Mouse (Mus musculus) cerebellum, adult 8-10 months (tissue): ENCODE data around the gene H2-DMb2.

Source experiments
- DNase-seq: peaks from one replicate; pipeline ENCODE4 v3.0.0; 2022

The H2-DMb2 gene

GRCm38 (mm10) chr17:34186885-34187260 lies 43.8 kb downstream of the H2-DMb2 start:
- no peak for DNase-seq

DNA sequence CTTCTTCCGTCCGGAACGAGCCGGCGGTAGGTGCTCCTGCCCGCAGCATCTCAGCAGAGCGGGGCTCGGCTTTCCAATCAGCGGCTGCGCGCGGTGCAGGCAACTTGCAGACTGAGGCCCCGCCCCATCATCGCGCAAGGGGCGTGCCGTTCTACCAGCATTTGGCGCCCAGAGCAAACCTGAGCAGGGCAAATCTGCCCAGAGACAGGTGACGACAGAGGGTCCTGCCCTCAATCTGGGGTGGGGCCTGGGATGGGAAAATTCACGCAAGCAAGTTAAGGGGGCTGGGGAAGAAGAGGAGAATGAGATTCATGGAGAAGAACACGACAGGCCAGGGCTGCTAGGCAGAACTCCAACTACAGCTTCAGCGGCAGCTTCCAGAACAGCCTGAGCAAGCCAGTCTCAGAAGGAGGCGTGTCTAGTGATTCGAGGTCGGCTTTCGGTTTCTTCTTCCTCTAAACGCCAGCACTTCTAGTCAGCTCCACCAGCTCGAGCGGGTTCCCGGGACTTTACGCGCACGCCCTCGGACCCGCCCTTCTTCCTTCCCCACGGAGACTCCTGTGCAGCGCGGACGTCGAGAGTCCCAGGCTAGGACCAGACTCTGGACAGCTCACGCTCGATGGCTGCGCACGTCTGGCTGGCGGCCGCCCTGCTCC lies 44.3 kb downstream of the H2-DMb2 start, which contains the start of the genes Tap1 and Psmb9:
Gene Tap1, plus strand, starts transcription at position 293 of the 656 bp plus-strand sequence.
Gene Psmb9, minus strand, starts transcription at position 504 of the 656 bp plus-strand sequence.
- DNase-seq = peak; percentile 83

GRCm38 (mm10) chr17:34188010-34188409 lies 44.9 kb downstream of the H2-DMb2 start:
- no peak for DNase-seq

DNA sequence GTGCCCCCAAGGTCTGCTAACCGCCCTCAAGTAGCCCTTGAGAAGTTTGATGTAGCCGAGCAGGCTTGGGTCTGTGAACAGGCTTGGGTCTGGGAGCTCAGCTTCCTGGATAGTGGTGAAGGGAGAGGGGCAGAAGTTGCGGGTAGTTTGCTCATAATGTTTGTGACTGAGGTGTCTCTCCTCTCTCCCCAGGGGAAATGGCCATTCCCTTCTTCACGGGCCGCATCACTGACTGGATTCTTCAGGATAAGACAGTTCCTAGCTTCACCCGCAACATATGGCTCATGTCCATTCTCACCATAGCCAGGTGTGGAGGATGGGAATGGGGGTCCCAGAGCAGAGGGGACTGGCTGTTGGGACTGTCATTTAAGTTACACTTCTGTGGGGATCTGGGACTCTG lies 45.9 kb downstream of the H2-DMb2 start:
- DNase-seq = no peak

- no peak for DNase-seq
These were observed 49.7 kb downstream of the H2-DMb2 start for GRCm38 (mm10) chr17:34192852-34193251.

DNA sequence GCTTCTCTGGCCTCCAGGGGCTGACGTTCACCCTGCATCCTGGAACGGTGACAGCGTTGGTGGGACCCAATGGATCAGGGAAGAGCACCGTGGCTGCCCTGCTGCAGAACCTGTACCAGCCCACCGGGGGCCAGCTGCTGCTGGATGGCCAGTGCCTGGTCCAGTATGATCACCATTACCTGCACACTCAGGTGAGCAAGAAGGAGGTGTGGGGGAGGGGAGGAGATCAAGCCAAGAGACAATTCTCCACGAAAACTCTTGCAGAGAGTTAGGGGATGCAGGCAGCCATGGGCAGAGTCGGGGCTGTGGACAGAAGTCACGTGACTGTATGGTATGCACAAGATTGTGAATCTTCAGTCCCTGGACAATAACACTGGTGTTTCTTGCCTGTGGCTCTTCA lies 50.4 kb downstream of the H2-DMb2 start:
- no peak for DNase-seq

DNA sequence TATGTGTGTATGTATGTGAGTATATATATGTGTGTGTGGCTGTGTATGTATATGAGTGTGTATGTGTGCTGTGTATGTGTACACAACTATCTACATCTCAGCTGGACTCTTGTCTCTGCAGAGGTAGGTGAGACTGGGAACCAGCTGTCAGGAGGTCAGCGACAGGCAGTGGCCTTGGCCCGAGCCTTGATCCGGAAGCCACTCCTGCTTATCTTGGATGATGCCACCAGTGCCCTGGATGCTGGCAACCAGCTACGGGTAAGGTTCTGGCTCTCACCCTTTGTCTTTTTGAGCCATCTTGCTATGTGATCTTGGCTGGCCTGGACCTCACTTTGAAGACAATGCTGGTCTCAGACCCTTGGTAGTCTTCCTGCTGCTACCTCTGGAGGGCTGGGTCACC lies 51.6 kb downstream of the H2-DMb2 start:
- no peak for DNase-seq

- no peak for DNase-seq
These were observed 53.4 kb downstream of the H2-DMb2 start for GRCm38 (mm10) chr17:34196491-34196890.

GRCm38 (mm10) chr17:34196941-34197894 lies 54.1 kb downstream of the H2-DMb2 start, which contains the start of gene Psmb8:
Gene Psmb8, plus strand, starts transcription at chr17:34197721.
- DNase-seq = peak; percentile 69

DNA sequence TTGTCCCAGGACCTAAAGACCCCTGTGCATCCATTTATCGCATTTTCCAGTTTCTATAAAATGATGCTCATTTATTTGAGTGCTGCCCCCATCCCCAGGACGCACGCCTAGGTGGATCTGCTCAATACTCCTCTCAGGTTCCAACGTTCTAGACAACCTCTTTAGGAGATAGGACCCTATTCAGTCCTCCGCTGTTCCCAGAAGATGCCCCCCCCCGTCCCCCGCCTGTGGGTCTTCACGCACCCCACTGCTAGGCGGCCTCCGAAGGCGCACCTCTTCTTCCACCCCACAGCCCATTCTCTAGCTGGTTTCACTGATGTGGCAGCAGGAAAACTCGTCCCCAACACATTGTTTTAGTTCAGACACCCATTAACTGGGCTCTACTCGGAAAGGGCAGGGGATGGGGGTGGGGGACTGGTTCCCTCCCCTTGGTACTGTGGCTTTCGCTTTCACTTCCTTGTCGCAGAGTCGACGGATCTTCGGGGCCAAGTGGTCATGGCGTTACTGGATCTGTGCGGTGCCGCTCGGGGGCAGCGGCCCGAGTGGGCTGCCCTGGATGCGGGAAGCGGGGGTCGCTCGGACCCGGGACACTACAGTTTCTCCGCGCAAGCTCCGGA lies 54.9 kb downstream of the H2-DMb2 start:
- no peak for DNase-seq

GRCm38 (mm10) chr17:34198521-34198912 lies 55.4 kb downstream of the H2-DMb2 start:
- DNase-seq = no peak

DNA sequence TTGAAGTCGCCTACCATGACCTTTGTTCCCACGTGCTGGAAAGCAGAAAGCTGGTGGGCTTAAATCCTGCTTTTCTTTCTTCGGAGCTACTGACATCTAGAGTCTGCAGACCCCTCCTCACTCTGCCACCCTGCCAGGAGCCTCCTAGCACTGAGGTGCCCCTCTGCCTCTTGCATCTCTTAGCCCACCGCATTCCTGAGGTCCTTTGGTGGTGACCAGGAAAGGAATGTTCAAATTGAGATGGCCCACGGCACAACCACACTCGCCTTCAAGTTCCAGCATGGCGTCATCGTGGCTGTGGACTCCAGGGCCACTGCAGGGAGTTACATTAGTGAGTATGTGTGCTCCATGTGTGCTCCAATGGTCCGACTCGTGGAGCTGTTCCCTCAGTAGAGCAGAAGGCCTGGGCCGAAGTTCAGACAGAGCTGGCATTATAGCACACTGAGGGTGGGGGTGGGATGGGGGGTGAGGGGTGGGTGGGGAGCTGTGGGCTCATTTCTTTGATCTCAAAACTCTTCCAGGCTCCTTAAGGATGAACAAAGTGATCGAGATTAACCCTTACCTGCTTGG lies 56.0 kb downstream of the H2-DMb2 start:
- no peak for DNase-seq

DNA sequence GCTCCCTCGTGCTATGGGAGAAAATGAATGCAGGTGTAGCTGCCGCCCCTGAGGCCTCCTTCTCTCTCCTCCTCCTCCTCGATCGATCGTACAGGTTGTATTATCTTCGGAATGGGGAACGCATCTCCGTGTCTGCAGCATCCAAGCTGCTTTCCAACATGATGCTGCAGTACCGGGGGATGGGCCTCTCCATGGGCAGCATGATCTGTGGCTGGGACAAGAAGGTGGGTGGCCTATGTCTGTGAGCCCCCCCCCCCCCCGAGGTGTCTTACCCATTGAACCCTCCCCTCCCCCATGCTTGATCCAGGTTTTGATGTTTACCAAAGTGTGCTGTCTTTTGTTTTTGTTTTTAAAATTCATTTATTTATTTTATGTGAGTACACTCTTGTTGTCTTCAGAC lies 56.9 kb downstream of the H2-DMb2 start:
- DNase-seq = no peak

DNA sequence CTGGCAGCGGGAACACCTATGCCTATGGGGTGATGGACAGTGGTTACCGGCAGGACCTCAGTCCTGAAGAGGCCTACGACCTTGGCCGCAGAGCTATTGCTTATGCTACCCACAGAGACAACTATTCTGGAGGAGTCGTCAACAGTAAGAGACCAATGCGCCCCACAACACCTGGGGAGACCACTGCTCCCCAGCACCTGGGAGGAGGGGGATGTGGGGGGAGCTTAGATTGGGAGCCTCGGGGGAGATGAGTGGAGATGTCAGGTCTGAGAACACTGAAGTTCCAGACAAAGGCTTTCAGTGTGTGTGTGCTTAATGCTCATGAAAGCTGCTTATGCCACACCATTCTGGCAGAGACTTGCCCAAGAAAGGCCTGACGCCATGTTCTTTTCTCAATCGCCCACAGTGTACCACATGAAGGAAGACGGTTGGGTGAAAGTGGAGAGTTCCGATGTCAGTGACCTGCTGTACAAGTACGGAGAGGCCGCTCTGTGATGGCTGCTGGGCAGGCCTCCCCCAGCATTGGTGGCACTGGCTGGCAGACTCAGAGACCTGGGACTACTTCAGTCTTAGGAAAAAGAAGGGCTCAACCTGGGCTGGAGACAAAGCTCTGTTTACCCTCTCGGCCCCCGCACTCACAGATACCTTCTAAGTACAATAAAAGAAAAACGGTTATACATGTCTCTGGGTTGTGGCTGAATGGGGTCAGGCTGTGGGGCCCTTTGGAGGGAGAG lies 57.8 kb downstream of the H2-DMb2 start:
- DNase-seq = no peak
